Mouse (Mus musculus) adrenal gland, postnatal 4 days (tissue): ENCODE measurements around the gene 6430628N08Rik. TPM values are rescaled to one million over a fixed set of nuclear protein-coding genes. Genes with fewer than 3 reads are reported as not detected.

Experiments
- DNase-seq, 2 experiments: peaks; one replicate each; pipeline ENCODE4 v3.0.0; 2021 to 2022; ENCODE audit warnings: low spot score in 2 of 2, mixed read lengths in 2 of 2
- total RNA-seq, 2 experiments: library from RNA; stranded (reverse); gene quantifications; 2 replicates each; pipeline ENCODE4 v1.2.3; 2021

The 6430628N08Rik gene
- total RNA-seq, 2 experiments from 2014 or later: not detected

- DNase-seq: no peak
These were observed 48.1 kb downstream of the 6430628N08Rik start for GRCm38 (mm10) chr4:115938276-115939160.

GRCm38 (mm10) chr4:115939295-115940102, 49.0 kb downstream of the 6430628N08Rik start, which contains the start of gene Dmbx1:
Dmbx1 (minus strand) TSS chr4:115939926.
- DNase-seq: no peak

GRCm38 (mm10) chr4:115940681-115941080, 50.2 kb downstream of the 6430628N08Rik start:
- DNase-seq: no peak

GRCm38 (mm10) chr4:115941242-115941820, 50.9 kb downstream of the 6430628N08Rik start:
- no peak for DNase-seq

GRCm38 (mm10) chr4:115943669-115944314, 53.3 kb downstream of the 6430628N08Rik start:
- no peak for DNase-seq

Other genes starting within 250 kb of the 6430628N08Rik start
- gene Cyp4b1, start 242.9 kb upstream of the 6430628N08Rik start, total RNA-seq: 10 to 100 TPM; 22.1 to 27.5 TPM
- gene Efcab14, start 152.9 kb upstream of the 6430628N08Rik start, total RNA-seq: 10 to 100 TPM; 68.1 to 71.2 TPM
- 1 to 10 TPM; 2.4 to 2.5 TPM for gene Tex38, start 109.6 kb upstream of the 6430628N08Rik start, total RNA-seq
- 10 to 100 TPM; 63.0 to 68.3 TPM for gene Atpaf1, start 105.9 kb upstream of the 6430628N08Rik start, total RNA-seq
- gene Mob3c, start 62.6 kb upstream of the 6430628N08Rik start, total RNA-seq: 10 to 100 TPM; 17.5 to 20.4 TPM
- gene Mknk1, start 51.5 kb upstream of the 6430628N08Rik start, total RNA-seq: 10 to 100 TPM; 52.7 to 59.0 TPM
- gene Kncn, start 6.3 kb upstream of the 6430628N08Rik start, total RNA-seq: not detected
- gene Dmbx1, start 49.3 kb downstream of the 6430628N08Rik start, total RNA-seq: not detected
- gene Faah, start 127.3 kb downstream of the 6430628N08Rik start, total RNA-seq: 10 to 100 TPM in 1 of 2 experiments, 1 to 10 TPM in 1; 10.0 to 10.3 TPM
- gene Nsun4, start 163.2 kb downstream of the 6430628N08Rik start, total RNA-seq: 10 to 100 TPM; 27.8 to 28.7 TPM
- 100 to 1,000 TPM; 468 to 515 TPM for gene Uqcrh, start 184.4 kb downstream of the 6430628N08Rik start, total RNA-seq
- 10 to 100 TPM; 70.4 to 74.7 TPM for gene Lrrc41, start 184.6 kb downstream of the 6430628N08Rik start, total RNA-seq
- gene Rad54l, start 233.0 kb downstream of the 6430628N08Rik start, total RNA-seq: 10 to 100 TPM; 12.1 to 12.3 TPM
- 10 to 100 TPM; 65.6 to 66.7 TPM for gene Pomgnt1, start 233.2 kb downstream of the 6430628N08Rik start, total RNA-seq